Mouse (Mus musculus) left cerebral cortex, adult 11 months (tissue): ENCODE results near the gene Fyco1.

ENCODE experiments used
- DNase-seq: peaks from one replicate; pipeline ENCODE4 v3.0.0; 2022; ENCODE audit warnings: low spot score

Gene Fyco1

DNA sequence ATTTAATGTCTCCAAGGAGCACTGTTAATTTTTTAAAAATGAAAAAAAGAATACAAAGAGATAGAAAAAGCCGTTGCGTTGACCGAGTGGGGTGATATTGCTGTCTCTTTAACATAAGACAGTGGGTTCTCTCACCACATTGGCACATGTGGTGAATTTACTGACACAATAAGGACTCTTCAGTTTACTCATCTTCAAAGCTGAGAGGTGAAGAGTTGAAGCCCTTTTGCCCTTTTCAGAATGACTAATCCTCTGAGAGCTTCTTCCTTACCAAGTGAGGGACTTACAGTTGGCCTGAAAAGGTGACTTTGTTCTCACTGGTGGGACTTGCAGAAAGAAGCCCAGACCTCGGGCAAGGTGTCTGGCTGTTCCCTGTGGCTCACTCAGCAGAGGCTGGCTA, 110.9 kb downstream of the Fyco1 start:
- no peak for DNase-seq
